Mouse (Mus musculus): Measurements from ENCODE around the gene Prima1.

Gene Prima1

GRCm38 (mm10) chr12:103242083-103242581 is at the start of gene Prima1:
Prima1 (minus strand) TSS chr12:103242150.
- DNase-seq (ENCODE audit: low spot score in 2 of 2), result peak; percentile 35 to 49

- DNase-seq (ENCODE audit: low spot score in 2 of 2), result no peak
These were observed 45.3 kb upstream of the Prima1 start for GRCm38 (mm10) chr12:103287276-103287675.

- no peak for DNase-seq (ENCODE audit: low spot score in 2 of 2)
These were observed 41.5 kb upstream of the Prima1 start for GRCm38 (mm10) chr12:103283411-103283810.

GRCm38 (mm10) chr12:103282936-103283335 is 41.0 kb upstream of the Prima1 start:
- DNase-seq (ENCODE audit: low spot score in 2 of 2), result no peak

- no peak for DNase-seq (ENCODE audit: low spot score in 2 of 2)
These were observed 40.0 kb upstream of the Prima1 start for GRCm38 (mm10) chr12:103281912-103282311.

- no peak for DNase-seq (ENCODE audit: low spot score in 2 of 2)
These were observed 39.5 kb upstream of the Prima1 start for GRCm38 (mm10) chr12:103281491-103281890.

GRCm38 (mm10) chr12:103276422-103276821 is 34.5 kb upstream of the Prima1 start:
- peak; percentile 39 to 40 for DNase-seq (ENCODE audit: low spot score in 2 of 2)

- no peak for DNase-seq (ENCODE audit: low spot score in 2 of 2)
These were observed 31.8 kb upstream of the Prima1 start for GRCm38 (mm10) chr12:103273732-103274131.

- DNase-seq (ENCODE audit: low spot score in 2 of 2), result peak in 1 of 2 experiments; percentile 22
These were observed 31.1 kb upstream of the Prima1 start for GRCm38 (mm10) chr12:103273051-103273450.

GRCm38 (mm10) chr12:103272176-103272575 is 30.2 kb upstream of the Prima1 start:
- DNase-seq (ENCODE audit: low spot score in 2 of 2), result peak in 1 of 2 experiments; percentile 54

- no peak for DNase-seq (ENCODE audit: low spot score in 2 of 2)
These were observed 24.7 kb upstream of the Prima1 start for GRCm38 (mm10) chr12:103266605-103267004.

- no peak for DNase-seq (ENCODE audit: low spot score in 2 of 2)
These were observed 20.3 kb upstream of the Prima1 start for GRCm38 (mm10) chr12:103262017-103262865.

- no peak for DNase-seq (ENCODE audit: low spot score in 2 of 2)
These were observed 11.0 kb upstream of the Prima1 start for GRCm38 (mm10) chr12:103252901-103253434.

GRCm38 (mm10) chr12:103251151-103251550 is 9.2 kb upstream of the Prima1 start:
- no peak for DNase-seq (ENCODE audit: low spot score in 2 of 2)

GRCm38 (mm10) chr12:103250333-103250732 is 8.4 kb upstream of the Prima1 start:
- DNase-seq (ENCODE audit: low spot score in 2 of 2), result no peak

- no peak for DNase-seq (ENCODE audit: low spot score in 2 of 2)
These were observed 1.1 kb upstream of the Prima1 start for GRCm38 (mm10) chr12:103243041-103243440.

GRCm38 (mm10) chr12:103242591-103243025 is 658 bp upstream of the Prima1 start:
- peak in 1 of 2 experiments; percentile 63 for DNase-seq (ENCODE audit: low spot score in 2 of 2)

GRCm38 (mm10) chr12:103241311-103242082 is 453 bp downstream of the Prima1 start:
- DNase-seq (ENCODE audit: low spot score in 2 of 2), result no peak

- DNase-seq (ENCODE audit: low spot score in 2 of 2), result no peak
These were observed 3.0 kb downstream of the Prima1 start for GRCm38 (mm10) chr12:103238924-103239460.

- no peak for DNase-seq (ENCODE audit: low spot score in 2 of 2)
These were observed 6.1 kb downstream of the Prima1 start for GRCm38 (mm10) chr12:103235856-103236255.

- no peak for DNase-seq (ENCODE audit: low spot score in 2 of 2)
These were observed 6.7 kb downstream of the Prima1 start for GRCm38 (mm10) chr12:103235251-103235650.

GRCm38 (mm10) chr12:103229058-103229457 is 12.9 kb downstream of the Prima1 start:
- no peak for DNase-seq (ENCODE audit: low spot score in 2 of 2)

Data from left cerebral cortex, adult 9 months (tissue).